Mouse (Mus musculus): ENCODE data around the gene Fuca2.

GRCm38 (mm10) chr10:13500473-13500872 lies 1.1 kb downstream of the Fuca2 start:
- TF ChIP-seq CTCF (IDR thresholded peaks at IDR 0.05; ENCODE audit: low read depth), result no peak
- TF ChIP-seq EP300 (IDR thresholded peaks at IDR 0.05; ENCODE audit: low read depth), result no peak

Data from liver, postnatal 0 days (tissue).